Mouse (Mus musculus): Measurements from ENCODE around the gene 1700069L16Rik. TPM values are rescaled to one million over a fixed set of nuclear protein-coding genes. Genes with fewer than 3 reads are reported as not detected.

Gene 1700069L16Rik
- polyA plus RNA-seq, 1 experiment: not detected

DNA sequence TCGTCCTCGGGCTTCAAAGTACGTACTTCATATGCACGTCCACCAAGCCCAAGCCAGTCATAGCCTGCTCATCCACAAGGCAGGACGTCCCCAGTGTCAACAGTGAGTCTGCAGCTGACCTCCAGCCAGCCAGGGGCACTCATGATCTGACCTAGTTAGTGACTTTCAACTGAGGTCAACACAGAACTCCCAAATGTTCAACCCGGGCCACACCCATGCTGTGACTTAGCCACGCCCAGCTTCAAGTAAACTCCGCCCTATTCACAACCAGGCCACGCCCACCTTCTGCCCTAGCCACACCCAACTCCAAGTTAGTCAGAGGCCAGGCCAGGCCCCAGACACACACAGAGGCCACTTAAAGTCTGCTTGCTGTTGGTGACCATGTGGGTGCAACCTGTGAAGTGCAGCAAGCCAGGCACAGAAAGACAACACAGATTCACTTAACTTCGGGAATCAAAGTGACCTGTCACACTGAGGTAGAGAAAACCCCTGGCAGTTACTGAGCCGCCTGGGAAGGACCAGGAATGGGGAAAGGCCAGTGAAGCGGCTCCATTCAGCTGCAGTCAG is 59.9 kb downstream of the 1700069L16Rik start:
- no peak overlapping the region for H3K4me3 ChIP-seq (ENCODE audit: control insufficient read depth, insufficient read depth, low read length)
- H3K36me3 ChIP-seq (ENCODE audit: control insufficient read depth, insufficient read depth, low read length): no peaks in the 10 kb centered on the region
- TF ChIP-seq CTCF (IDR thresholded peaks at IDR 0.05; ENCODE audit: borderline replicate concordance, control insufficient read depth, extremely low read depth, insufficient read depth, low read length, poor library complexity): no peak
- no peak for TF ChIP-seq POLR2A (IDR thresholded peaks at IDR 0.05; ENCODE audit: control insufficient read depth, extremely low read depth, insufficient read depth, low read length, poor library complexity)
- H3K27me3 ChIP-seq (ENCODE audit: control insufficient read depth, insufficient read depth, low read length): no peaks in the 10 kb centered on the region; the same call in 1 of the 2 replicates
- WGBS: 63% methylated on average over 12 of the region's 12 CpGs
- no peaks in the 10 kb centered on the region for H3K4me1 ChIP-seq (replicated peaks; ENCODE audit: control insufficient read depth, insufficient read depth, low read length)
- H3K27ac ChIP-seq (ENCODE audit: control insufficient read depth, insufficient read depth, low read length): no peak overlapping the region
- DNase-seq: no peak

DNA sequence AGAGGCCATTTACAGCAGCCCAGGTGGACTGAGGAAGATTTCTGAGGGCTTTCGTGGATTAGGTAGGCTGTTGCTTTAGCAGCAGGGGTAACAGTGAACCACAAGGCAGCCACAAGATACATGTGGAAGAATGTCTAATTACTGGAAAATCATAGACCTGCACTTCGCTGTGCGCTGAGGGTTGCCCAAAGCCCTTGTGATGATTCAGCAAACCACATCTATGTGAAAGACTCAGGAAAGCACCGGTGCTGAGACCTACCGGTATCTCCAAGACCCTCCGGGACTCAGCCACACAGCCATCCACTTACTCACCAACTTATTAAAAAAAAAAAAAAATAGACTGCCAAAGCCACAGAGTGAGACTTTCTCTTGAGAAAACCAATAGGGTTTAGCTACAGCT is 60.4 kb downstream of the 1700069L16Rik start:
- 5% methylated on average over 6 of the region's 6 CpGs for WGBS
- no peak for DNase-seq
- Histone ChIP-seq H3K36me3 (ENCODE audit: control insufficient read depth, insufficient read depth, low read length) (no peaks in the 10 kb centered on the region), H3K27me3 (ENCODE audit: control insufficient read depth, insufficient read depth, low read length) (peaks cover 2% of the 10 kb centered on the region; the same call in 1 of the 2 replicates), H3K4me3 (ENCODE audit: control insufficient read depth, insufficient read depth, low read length) (no peak overlapping the region), H3K4me1 (replicated peaks; ENCODE audit: control insufficient read depth, insufficient read depth, low read length) (no peaks in the 10 kb centered on the region), H3K27ac (ENCODE audit: control insufficient read depth, insufficient read depth, low read length) (no peak overlapping the region)
- TF ChIP-seq CTCF (IDR thresholded peaks at IDR 0.05; ENCODE audit: borderline replicate concordance, control insufficient read depth, extremely low read depth, insufficient read depth, low read length, poor library complexity) (no peak), POLR2A (IDR thresholded peaks at IDR 0.05; ENCODE audit: control insufficient read depth, extremely low read depth, insufficient read depth, low read length, poor library complexity) (no peak)

DNA sequence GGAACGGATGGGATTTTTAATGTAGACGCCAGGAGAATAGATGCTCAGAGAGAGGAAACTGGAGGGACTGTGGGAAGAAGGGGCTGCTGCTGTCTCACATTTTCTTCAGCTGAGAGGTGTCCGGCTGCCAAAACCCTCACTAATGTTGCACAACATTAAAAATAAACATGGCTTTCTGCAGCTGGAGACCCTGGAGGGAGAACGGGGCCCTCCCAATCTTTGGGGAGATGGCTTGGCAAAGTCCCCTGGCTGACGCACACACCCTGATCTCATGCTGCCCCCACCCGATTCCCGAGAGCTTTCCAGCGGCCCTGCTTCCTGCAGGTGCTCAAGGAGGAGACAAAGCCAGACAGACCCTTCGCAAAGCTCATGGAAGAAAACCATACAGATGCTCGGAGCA is 63.7 kb downstream of the 1700069L16Rik start:
- WGBS: 89% methylated on average over 10 of the region's 10 CpGs

DNA sequence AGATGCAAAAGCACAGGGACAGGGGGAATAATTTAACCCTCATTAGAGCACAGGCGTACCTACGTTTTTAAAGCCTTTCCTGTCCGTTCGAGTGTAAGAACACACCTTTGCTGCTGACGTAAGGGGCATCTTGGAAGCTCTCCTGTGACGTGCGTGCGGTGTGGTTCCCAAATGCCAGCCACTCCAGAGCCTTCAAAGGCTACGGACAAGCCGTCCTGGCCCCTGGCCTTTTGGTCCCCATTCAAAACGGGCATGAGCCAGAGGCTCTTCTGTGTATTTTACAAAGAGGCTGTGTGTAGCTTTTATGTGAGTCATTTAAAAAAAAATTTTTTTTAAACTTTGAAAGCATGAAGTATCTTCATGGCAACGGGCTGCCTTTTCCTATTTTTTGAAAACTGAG is 69.8 kb downstream of the 1700069L16Rik start:
- Histone ChIP-seq H3K36me3 (ENCODE audit: control insufficient read depth, insufficient read depth, low read length) (no peaks in the 10 kb centered on the region), H3K4me3 (ENCODE audit: control insufficient read depth, insufficient read depth, low read length) (no peak overlapping the region), H3K27ac (ENCODE audit: control insufficient read depth, insufficient read depth, low read length) (no peak overlapping the region), H3K27me3 (ENCODE audit: control insufficient read depth, insufficient read depth, low read length) (peaks cover 2% of the 10 kb centered on the region; the same call in 1 of the 2 replicates), H3K4me1 (replicated peaks; ENCODE audit: control insufficient read depth, insufficient read depth, low read length) (no peaks in the 10 kb centered on the region)
- TF ChIP-seq CTCF (IDR thresholded peaks at IDR 0.05; ENCODE audit: borderline replicate concordance, control insufficient read depth, extremely low read depth, insufficient read depth, low read length, poor library complexity): no peak
- 91% methylated on average over 12 of the region's 12 CpGs for WGBS
- no peak for DNase-seq

More for the DNA sequence above, 63.7 kb downstream of the 1700069L16Rik start:
- no peak overlapping the region for H3K4me3 ChIP-seq (ENCODE audit: control insufficient read depth, insufficient read depth, low read length)
- H3K27me3 ChIP-seq (ENCODE audit: control insufficient read depth, insufficient read depth, low read length): peaks cover 2% of the 10 kb centered on the region; the same call in 1 of the 2 replicates
- no peak for TF ChIP-seq POLR2A (IDR thresholded peaks at IDR 0.05; ENCODE audit: control insufficient read depth, extremely low read depth, insufficient read depth, low read length, poor library complexity)
- TF ChIP-seq CTCF (IDR thresholded peaks at IDR 0.05; ENCODE audit: borderline replicate concordance, control insufficient read depth, extremely low read depth, insufficient read depth, low read length, poor library complexity): no peak
- no peak for DNase-seq
- no peaks in the 10 kb centered on the region for H3K36me3 ChIP-seq (ENCODE audit: control insufficient read depth, insufficient read depth, low read length)
- no peak overlapping the region for H3K27ac ChIP-seq (ENCODE audit: control insufficient read depth, insufficient read depth, low read length)
- no peaks in the 10 kb centered on the region for H3K4me1 ChIP-seq (replicated peaks; ENCODE audit: control insufficient read depth, insufficient read depth, low read length)

DNA sequence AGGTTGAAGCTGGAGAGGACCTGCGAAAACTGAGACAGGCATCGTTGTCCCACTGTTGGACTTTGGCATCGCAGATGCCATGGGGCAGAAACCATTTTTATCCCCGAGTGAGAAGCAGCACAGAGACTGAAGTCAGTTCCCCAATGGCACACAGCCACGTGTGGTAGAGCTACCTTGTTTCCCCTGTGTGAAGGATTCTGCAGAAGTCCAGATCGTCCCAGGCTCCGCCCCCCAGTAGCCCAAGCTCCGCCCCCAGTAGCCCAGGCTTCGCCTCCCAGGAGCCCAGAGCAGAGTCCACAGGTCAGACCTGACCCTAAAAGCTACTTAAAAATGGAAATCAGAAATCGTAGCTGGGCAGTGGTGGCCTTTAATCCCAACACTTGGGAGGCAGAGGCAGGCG is 70.4 kb downstream of the 1700069L16Rik start:
- DNase-seq: no peak

DNA sequence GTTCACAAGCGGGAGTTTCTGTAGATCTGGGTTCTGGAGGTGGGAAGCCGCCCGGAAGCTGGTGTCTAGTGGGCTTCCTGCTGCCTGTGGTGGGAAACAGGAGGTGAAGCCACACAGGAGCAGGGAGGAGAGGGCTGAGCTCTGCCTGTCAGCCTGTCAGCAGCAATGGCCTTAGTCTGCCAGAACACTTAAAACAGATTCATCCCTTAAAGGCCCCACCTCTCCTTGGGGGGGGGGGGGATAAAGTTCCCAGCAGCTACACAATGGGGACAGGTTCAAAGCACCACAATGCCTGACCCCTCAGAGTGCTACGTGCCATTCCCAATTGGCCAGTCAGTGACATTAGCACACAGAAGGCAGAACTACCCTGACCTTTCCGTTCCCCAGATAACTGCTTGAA is 72.4 kb downstream of the 1700069L16Rik start:
- 9% methylated on average over 5 of the region's 5 CpGs for WGBS
- no peaks in the 10 kb centered on the region for H3K4me1 ChIP-seq (replicated peaks; ENCODE audit: control insufficient read depth, insufficient read depth, low read length)
- DNase-seq: no peak
- no peaks in the 10 kb centered on the region; the same call in 1 of the 2 replicates for H3K27me3 ChIP-seq (ENCODE audit: control insufficient read depth, insufficient read depth, low read length)
- no peaks in the 10 kb centered on the region for H3K36me3 ChIP-seq (ENCODE audit: control insufficient read depth, insufficient read depth, low read length)
- H3K27ac ChIP-seq (ENCODE audit: control insufficient read depth, insufficient read depth, low read length): no peak overlapping the region
- no peak overlapping the region for H3K4me3 ChIP-seq (ENCODE audit: control insufficient read depth, insufficient read depth, low read length)
- TF ChIP-seq POLR2A (IDR thresholded peaks at IDR 0.05; ENCODE audit: control insufficient read depth, extremely low read depth, insufficient read depth, low read length, poor library complexity) (no peak), CTCF (IDR thresholded peaks at IDR 0.05; ENCODE audit: borderline replicate concordance, control insufficient read depth, extremely low read depth, insufficient read depth, low read length, poor library complexity) (no peak)

More for the DNA sequence above, 70.4 kb downstream of the 1700069L16Rik start:
- Histone ChIP-seq H3K27me3 (ENCODE audit: control insufficient read depth, insufficient read depth, low read length) (no peaks in the 10 kb centered on the region; the same call in 1 of the 2 replicates), H3K27ac (ENCODE audit: control insufficient read depth, insufficient read depth, low read length) (no peak overlapping the region), H3K4me1 (replicated peaks; ENCODE audit: control insufficient read depth, insufficient read depth, low read length) (no peaks in the 10 kb centered on the region), H3K4me3 (ENCODE audit: control insufficient read depth, insufficient read depth, low read length) (no peak overlapping the region), H3K36me3 (ENCODE audit: control insufficient read depth, insufficient read depth, low read length) (no peaks in the 10 kb centered on the region)
- WGBS: 70% methylated on average over 11 of the region's 11 CpGs
- TF ChIP-seq CTCF (IDR thresholded peaks at IDR 0.05; ENCODE audit: borderline replicate concordance, control insufficient read depth, extremely low read depth, insufficient read depth, low read length, poor library complexity) (no peak), POLR2A (IDR thresholded peaks at IDR 0.05; ENCODE audit: control insufficient read depth, extremely low read depth, insufficient read depth, low read length, poor library complexity) (no peak)

Data from thymus, adult 2 months (tissue).